Mouse (Mus musculus): ENCODE results near the gene Ccl12. TPM values are rescaled to one million over a fixed set of nuclear protein-coding genes. Genes with fewer than 3 reads are reported as not detected.

Gene Ccl12
- total RNA-seq (2014; rRNA removed) (0.71 and 1.4 TPM in 2 replicates), polyA plus RNA-seq (2015; fragmentation: Nextera tagmentation; extraction: Ambion mirVana) (7.2 and 9.4 TPM in 2 replicates)

GRCm38 (mm10) chr11:82101529-82101928 lies at the start of gene Ccl12:
TSS of gene Ccl12 (plus strand) at chr11:82101845.
- no peaks in the 10 kb centered on the region; the same call in 1 of the 2 replicates for H3K27me3 ChIP-seq (ENCODE audit: insufficient read depth, low read length)
- no peak within 1 kb of the TSS for H3K9ac ChIP-seq (replicated peaks; ENCODE audit: low read length, poor library complexity, severe bottlenecking)
- ATAC-seq (ENCODE audit: low FRiP score) (no peak), DNase-seq (ENCODE audit: low spot score) (no peak)
- TF ChIP-seq CTCF (IDR thresholded peaks at IDR 0.05) = no peak
- WGBS = 61% methylated on average over 2 of the region's 2 CpGs
- no peaks in the 10 kb centered on the region for H3K4me1 ChIP-seq (ENCODE audit: insufficient read depth, low read length)
- H3K9me3 ChIP-seq (ENCODE audit: low read length) = no peaks in the 10 kb centered on the region
- H3K27ac ChIP-seq (ENCODE audit: low read depth, low read length) = no peak within 1 kb of the TSS
- H3K36me3 ChIP-seq (ENCODE audit: insufficient read depth, low read length) = no peaks in the 10 kb centered on the region
- no peak within 1 kb of the TSS for H3K4me2 ChIP-seq (ENCODE audit: low read depth, low read length, poor library complexity, severe bottlenecking)
- no peak within 1 kb of the TSS for H3K4me3 ChIP-seq (ENCODE audit: low read depth, low read length)

- no peaks in the 10 kb centered on the region for H3K9me3 ChIP-seq (ENCODE audit: low read length)
- TF ChIP-seq CTCF (IDR thresholded peaks at IDR 0.05) = no peak
- no peak overlapping the region for H3K9ac ChIP-seq (replicated peaks; ENCODE audit: low read length, poor library complexity, severe bottlenecking)
- ATAC-seq (ENCODE audit: low FRiP score) = no peak
- no peak overlapping the region for H3K4me2 ChIP-seq (ENCODE audit: low read depth, low read length, poor library complexity, severe bottlenecking)
- H3K27me3 ChIP-seq (ENCODE audit: insufficient read depth, low read length) = no peaks in the 10 kb centered on the region
- no peak for DNase-seq (ENCODE audit: low spot score)
- no peaks in the 10 kb centered on the region for H3K4me1 ChIP-seq (ENCODE audit: insufficient read depth, low read length)
- H3K4me3 ChIP-seq (ENCODE audit: low read depth, low read length) = no peak overlapping the region
- no peaks in the 10 kb centered on the region for H3K36me3 ChIP-seq (ENCODE audit: insufficient read depth, low read length)
- no peak overlapping the region for H3K27ac ChIP-seq (ENCODE audit: low read depth, low read length)
- 94% methylated on average over 7 of the region's 7 CpGs for WGBS
These were observed 47.8 kb upstream of the Ccl12 start for GRCm38 (mm10) chr11:82053849-82054248.

GRCm38 (mm10) chr11:82057646-82058045 lies 44.0 kb upstream of the Ccl12 start, which contains the start of gene Ccl11:
TSS of gene Ccl11 (plus strand) at chr11:82057823.
- Histone ChIP-seq H3K36me3 (ENCODE audit: insufficient read depth, low read length) (no peaks in the 10 kb centered on the region), H3K4me3 (ENCODE audit: low read depth, low read length) (no peak within 1 kb of the TSS), H3K4me1 (ENCODE audit: insufficient read depth, low read length) (no peaks in the 10 kb centered on the region), H3K9me3 (ENCODE audit: low read length) (no peaks in the 10 kb centered on the region), H3K27me3 (ENCODE audit: insufficient read depth, low read length) (no peaks in the 10 kb centered on the region), H3K9ac (replicated peaks; ENCODE audit: low read length, poor library complexity, severe bottlenecking) (no peak within 1 kb of the TSS), H3K27ac (ENCODE audit: low read depth, low read length) (no peak within 1 kb of the TSS), H3K4me2 (ENCODE audit: low read depth, low read length, poor library complexity, severe bottlenecking) (no peak within 1 kb of the TSS)
- no peak for TF ChIP-seq CTCF (IDR thresholded peaks at IDR 0.05)
- 85% methylated on average over 6 of the region's 6 CpGs for WGBS
- ATAC-seq (ENCODE audit: low FRiP score) (no peak), DNase-seq (ENCODE audit: low spot score) (no peak)

GRCm38 (mm10) chr11:82062226-82062625 lies 39.4 kb upstream of the Ccl12 start:
- Histone ChIP-seq H3K9me3 (ENCODE audit: low read length) (no peaks in the 10 kb centered on the region), H3K36me3 (ENCODE audit: insufficient read depth, low read length) (no peaks in the 10 kb centered on the region), H3K4me1 (ENCODE audit: insufficient read depth, low read length) (no peaks in the 10 kb centered on the region), H3K27me3 (ENCODE audit: insufficient read depth, low read length) (no peaks in the 10 kb centered on the region), H3K4me3 (ENCODE audit: low read depth, low read length) (no peak overlapping the region), H3K4me2 (ENCODE audit: low read depth, low read length, poor library complexity, severe bottlenecking) (no peak overlapping the region), H3K9ac (replicated peaks; ENCODE audit: low read length, poor library complexity, severe bottlenecking) (no peak overlapping the region), H3K27ac (ENCODE audit: low read depth, low read length) (no peak overlapping the region)
- ATAC-seq (ENCODE audit: low FRiP score) (no peak), DNase-seq (ENCODE audit: low spot score) (no peak)
- WGBS = 77% methylated on average over 3 of the region's 3 CpGs
- no peak for TF ChIP-seq CTCF (IDR thresholded peaks at IDR 0.05)

GRCm38 (mm10) chr11:82063454-82063853 lies 38.2 kb upstream of the Ccl12 start:
- Histone ChIP-seq H3K9me3 (ENCODE audit: low read length) (no peaks in the 10 kb centered on the region), H3K27me3 (ENCODE audit: insufficient read depth, low read length) (no peaks in the 10 kb centered on the region), H3K4me2 (ENCODE audit: low read depth, low read length, poor library complexity, severe bottlenecking) (no peak overlapping the region), H3K4me3 (ENCODE audit: low read depth, low read length) (no peak overlapping the region), H3K9ac (replicated peaks; ENCODE audit: low read length, poor library complexity, severe bottlenecking) (no peak overlapping the region), H3K36me3 (ENCODE audit: insufficient read depth, low read length) (no peaks in the 10 kb centered on the region), H3K27ac (ENCODE audit: low read depth, low read length) (no peak overlapping the region), H3K4me1 (ENCODE audit: insufficient read depth, low read length) (no peaks in the 10 kb centered on the region)
- DNase-seq (ENCODE audit: low spot score) (no peak), ATAC-seq (ENCODE audit: low FRiP score) (no peak)
- WGBS = 77% methylated on average over 2 of the region's 2 CpGs
- no peak for TF ChIP-seq CTCF (IDR thresholded peaks at IDR 0.05)

GRCm38 (mm10) chr11:82066953-82067571 lies 34.6 kb upstream of the Ccl12 start:
- no peaks in the 10 kb centered on the region for H3K27me3 ChIP-seq (ENCODE audit: insufficient read depth, low read length)
- DNase-seq (ENCODE audit: low spot score) = no peak
- no peak overlapping the region for H3K9ac ChIP-seq (replicated peaks; ENCODE audit: low read length, poor library complexity, severe bottlenecking)
- no peaks in the 10 kb centered on the region for H3K9me3 ChIP-seq (ENCODE audit: low read length)
- 88% methylated on average over 7 of the region's 7 CpGs for WGBS
- H3K4me1 ChIP-seq (ENCODE audit: insufficient read depth, low read length) = no peaks in the 10 kb centered on the region
- TF ChIP-seq CTCF (IDR thresholded peaks at IDR 0.05) = no peak
- no peak for ATAC-seq (ENCODE audit: low FRiP score)
- no peaks in the 10 kb centered on the region for H3K36me3 ChIP-seq (ENCODE audit: insufficient read depth, low read length)
- H3K4me2 ChIP-seq (ENCODE audit: low read depth, low read length, poor library complexity, severe bottlenecking) = no peak overlapping the region
- no peak overlapping the region for H3K27ac ChIP-seq (ENCODE audit: low read depth, low read length)
- H3K4me3 ChIP-seq (ENCODE audit: low read depth, low read length) = no peak overlapping the region

Data from midbrain, postnatal 0 days (tissue).